Mouse (Mus musculus): ENCODE results near the gene Dnhd1.

The Dnhd1 gene

DNA sequence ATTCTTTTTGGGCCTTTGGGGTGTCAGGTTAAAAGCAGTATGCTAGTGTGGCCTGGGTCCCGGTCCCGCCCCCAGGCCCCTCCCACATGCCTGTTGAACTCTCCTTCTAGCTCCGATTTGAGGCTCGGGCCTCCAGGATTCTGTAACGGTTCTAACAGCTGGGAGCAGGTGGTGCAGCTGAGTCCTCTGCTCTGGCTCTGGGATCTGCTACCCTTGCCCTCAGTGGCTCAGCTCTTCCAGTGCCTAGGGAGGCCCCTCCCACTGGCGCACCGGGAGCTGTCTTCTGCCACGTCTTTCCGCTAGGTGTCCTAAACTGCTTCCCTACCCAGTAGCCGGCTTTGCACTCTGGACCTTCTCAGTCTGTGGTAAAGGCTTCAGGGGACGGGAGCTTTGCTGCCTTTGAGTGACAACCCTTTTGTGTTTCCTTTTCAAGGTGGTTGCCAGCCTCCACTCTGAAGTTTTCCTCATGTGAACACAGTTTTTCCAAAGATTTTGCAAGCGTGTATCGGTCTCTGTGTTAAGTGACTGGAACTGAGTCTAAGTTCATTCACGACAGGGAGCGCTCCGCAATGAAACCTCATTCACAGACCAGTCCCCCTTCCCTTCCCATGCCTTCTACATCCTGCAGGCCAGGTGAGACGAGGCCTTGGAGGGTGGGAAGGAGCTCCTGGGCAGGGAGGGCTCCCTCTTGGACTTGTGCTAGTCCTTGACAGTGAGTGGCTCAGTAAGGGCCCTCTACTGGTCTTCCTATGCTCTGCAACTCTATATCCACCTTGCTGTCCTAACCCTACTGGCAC is at the start of gene Dnhd1:
Gene Dnhd1 (plus strand): TSS at position 189 of the 797 bp plus-strand sequence.
- peak; percentile 79 for DNase-seq

- DNase-seq, result peak; percentile 71
Measured at GRCm38 (mm10) chr7:105602860-105603623, 47.6 kb upstream of the Dnhd1 start.

DNA sequence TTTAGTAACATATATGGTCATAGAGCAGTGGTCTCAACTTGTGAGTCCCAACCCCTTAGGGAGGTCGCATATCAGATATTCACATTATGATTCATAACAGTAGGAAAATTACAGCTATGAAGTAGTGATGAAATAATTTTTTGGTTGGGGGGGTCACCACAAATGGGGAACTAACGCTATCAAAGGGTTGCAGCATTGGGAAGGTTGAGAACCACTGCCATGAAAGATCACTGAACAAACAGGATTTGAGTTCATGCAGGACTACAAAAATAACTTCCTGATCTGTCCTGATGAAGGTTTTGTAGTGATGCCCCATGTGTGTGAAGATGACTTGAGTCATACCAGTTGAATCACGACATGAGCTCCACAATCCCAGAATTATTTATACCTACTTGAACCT is 42.2 kb upstream of the Dnhd1 start:
- DNase-seq, result no peak

DNA sequence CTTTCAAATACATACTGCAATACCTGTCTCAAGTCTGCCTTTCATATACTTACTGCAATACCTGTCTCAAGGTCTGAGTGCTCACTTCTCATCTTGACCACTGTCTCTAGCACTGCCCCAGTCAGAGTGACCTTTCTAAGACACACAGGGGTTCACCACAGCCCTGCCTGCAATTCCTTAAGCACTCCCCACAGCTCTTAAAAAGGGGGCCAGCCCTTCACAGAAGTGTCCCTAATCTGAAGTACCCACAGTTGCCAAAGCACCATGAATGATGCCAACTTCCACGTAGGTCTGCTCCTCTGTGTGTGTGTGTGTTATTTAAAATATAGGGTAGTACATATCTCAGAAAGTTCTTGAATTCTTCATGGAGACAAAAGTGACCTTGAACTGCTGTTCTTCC is 38.9 kb upstream of the Dnhd1 start:
- DNase-seq, result no peak

DNA sequence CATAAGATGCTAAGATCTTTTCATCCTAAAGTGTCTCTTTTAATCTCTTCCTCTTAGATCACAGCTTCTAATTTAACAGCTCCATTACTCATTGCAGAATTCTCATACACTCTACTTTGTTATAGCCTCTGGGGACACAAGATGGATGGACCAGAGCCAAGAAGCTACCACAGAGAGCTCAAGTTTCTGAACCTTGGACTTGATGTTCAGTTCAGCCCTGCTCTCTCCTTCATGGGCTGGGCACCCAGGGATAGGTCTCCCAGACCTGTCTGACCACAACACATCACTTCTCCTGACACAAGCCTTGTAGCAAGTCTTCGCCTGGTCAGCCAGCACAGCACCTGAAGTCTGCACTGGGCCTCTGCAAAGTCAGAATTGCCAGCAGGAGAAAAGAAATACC is 36.2 kb upstream of the Dnhd1 start:
- DNase-seq, result no peak

DNA sequence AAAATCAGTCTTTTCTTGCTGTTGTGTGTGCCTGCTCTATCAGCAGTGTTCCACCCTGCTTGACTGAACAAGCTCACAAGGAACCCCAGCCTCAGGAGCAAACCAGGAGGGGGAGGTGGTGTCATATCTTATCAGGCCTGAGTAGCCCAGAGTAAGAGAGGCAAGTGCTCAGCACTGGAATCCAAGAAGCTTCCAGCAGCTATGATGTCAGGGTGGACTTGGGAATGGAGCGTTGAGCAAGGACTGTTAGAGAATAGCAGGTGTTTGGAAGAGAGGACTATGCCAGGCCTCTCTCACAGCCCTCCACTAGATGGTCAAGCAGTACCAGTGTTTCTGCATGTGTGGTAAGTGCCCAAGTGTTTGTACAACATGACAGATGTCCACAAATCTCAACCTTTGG is 34.9 kb upstream of the Dnhd1 start:
- no peak for DNase-seq

DNA sequence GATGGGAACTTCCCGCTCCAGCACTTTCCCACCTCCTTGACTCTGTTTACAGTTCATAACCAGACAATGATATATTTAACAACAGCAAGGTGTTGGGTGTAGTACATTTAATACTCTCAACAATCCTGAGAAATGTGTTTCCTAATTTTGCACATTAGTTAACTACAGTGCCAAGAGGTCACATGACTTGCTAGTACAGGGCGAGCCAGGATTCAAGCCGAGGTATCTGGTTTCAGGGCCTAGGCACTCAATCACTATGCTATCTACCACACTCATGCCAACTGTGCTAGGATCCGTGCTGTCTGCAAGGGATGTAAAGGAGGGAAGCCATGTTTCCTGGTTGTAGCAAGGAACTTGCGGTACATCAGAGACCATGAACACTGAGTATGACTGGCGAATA is 34.1 kb upstream of the Dnhd1 start:
- no peak for DNase-seq

DNA sequence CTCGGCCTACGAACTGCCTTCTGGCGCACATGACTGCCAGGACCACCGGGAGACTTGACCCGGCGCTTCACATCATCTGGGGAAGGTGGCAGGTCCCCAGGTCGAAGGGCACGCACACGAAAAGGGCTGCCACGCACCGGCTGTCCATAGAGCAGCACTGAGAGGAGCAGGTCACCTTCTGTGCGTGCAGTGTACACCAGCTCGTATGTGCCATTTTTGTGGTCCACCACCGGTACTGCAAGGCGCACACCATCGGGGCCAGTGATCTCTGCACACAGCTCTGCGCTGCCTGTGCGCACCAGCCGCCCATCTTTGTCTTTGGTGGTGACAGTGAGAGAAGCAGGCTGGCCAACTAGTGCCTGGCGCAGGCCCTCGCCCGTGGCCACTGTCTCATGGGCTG is 32.8 kb upstream of the Dnhd1 start:
- no peak for DNase-seq

- no peak for DNase-seq
Measured at GRCm38 (mm10) chr7:105619701-105620100, 30.9 kb upstream of the Dnhd1 start.

GRCm38 (mm10) chr7:105621053-105621452 is 29.6 kb upstream of the Dnhd1 start:
- DNase-seq, result no peak

DNA sequence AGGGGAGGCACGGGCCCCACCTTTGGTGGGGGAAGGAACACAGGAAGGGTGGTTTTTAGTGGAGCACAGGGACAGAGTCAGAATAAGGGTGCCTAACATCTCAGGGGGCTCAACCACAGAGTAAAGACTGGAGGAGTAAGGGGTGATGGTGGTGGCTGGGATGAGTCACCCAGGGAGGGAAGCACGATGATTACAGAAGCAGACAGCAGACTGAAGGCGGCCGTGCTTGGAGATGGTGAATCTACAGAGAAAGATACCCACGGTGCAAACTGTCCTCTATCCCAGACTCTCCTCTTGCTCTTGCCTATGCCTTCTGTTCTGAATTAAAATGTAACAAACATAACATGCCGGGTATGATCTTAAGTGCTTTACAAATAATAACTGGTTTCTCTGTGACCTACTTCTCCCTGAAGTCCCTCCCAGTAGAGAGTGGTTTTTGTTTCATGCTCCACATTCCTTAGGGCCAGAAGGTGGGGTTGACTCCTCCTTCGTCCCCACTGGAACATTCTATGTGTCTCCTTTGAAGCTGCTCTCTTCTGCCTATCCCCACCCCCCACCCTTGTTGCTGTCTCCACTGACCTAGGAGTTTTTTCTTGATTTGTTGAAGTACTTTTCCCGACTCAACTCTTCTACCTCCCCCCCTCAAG is 28.9 kb upstream of the Dnhd1 start:
- DNase-seq, result no peak

DNA sequence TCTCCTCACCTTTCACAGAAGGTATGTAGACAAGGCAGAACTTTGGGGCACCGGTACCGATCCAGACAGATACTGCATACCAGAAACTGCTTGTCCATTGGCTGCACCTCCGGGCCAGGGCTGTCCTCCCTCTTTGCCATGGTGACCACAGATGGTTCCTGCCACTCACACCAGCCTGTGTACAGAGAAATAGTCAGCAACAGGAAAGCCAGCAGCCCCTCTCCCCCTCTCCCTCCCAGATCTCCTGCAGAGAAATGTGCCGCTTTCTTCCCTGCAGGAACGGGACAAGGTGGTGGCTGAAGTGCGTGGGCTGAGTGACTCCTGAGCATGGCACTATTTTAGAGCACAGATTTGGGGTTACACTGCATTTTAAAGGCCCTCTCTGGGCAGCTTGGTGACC is 25.2 kb upstream of the Dnhd1 start:
- DNase-seq, result no peak

DNA sequence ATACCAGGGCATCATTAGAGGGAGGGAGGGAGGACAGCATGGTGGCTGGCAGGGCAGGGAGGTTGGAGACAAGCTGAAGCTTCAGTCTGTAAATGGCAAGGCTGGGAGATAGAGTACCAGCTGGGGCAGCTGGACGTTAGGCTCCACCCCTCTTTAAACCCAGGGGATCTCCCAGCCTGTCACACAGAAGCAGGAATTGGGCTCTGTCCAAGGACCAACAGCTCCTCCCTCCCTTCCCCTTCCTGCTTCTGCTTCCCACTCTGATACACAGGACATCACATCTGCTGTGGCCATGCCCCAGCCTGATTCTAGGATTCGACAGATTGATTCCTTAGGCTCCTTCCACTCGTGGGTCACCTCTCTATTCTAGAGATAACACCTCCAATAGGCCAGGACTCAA is 22.0 kb upstream of the Dnhd1 start:
- no peak for DNase-seq

- no peak for DNase-seq
Measured at GRCm38 (mm10) chr7:105632551-105632972, 18.1 kb upstream of the Dnhd1 start.

- peak; percentile 90 for DNase-seq
Measured at GRCm38 (mm10) chr7:105633127-105633800, 17.4 kb upstream of the Dnhd1 start, which contains the start of gene Trim3. TSS of gene Trim3 (minus strand) at chr7:105633571.

DNA sequence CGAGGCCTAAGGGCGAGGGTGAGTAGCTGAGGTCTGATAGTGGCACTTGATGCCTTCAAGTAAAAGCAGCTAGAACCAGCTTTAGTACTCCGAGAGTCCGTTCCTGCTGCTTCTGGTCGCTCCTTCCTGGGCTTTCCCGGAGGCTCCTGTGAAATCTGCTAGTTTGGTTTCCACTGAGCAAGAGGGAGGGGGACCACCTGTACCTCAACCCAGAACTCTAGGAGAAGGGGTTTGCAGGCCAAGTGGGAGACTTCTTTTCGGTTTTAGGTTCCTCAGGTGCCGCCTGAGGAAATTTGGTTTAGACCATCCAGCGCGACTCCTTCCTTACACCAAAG is 16.9 kb upstream of the Dnhd1 start:
- no peak for DNase-seq

DNA sequence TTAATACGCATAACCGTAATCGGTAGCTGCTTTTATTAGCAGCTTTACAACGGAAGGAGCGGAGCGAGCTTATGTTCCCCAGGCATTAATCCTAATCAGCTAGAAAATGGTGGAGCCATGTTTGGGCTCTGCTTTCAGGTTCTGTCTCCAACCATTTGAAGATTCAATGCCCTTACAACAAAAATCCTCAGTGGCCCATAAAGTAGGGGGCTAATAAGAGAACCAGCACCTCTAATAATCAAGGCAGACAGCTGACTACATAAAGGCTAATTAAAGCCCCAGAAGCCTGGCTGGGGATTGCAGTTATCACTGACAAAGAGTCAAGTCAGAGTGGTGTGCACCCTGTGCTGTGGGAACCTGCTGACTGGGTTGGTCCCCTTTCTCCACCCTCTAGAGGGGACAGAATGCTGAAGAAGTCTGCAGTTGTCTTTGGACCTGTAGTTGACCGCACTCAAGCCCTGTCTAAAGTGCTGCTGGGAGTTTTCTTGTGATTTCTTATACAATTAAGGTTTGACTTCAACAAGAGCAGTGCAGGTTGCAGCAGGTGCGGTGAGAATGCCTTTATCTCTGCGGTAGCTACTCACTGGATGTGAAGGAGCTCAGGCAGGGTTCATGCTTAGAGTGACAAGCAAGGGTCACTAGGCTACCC is 16.2 kb upstream of the Dnhd1 start:
- DNase-seq, result no peak

DNA sequence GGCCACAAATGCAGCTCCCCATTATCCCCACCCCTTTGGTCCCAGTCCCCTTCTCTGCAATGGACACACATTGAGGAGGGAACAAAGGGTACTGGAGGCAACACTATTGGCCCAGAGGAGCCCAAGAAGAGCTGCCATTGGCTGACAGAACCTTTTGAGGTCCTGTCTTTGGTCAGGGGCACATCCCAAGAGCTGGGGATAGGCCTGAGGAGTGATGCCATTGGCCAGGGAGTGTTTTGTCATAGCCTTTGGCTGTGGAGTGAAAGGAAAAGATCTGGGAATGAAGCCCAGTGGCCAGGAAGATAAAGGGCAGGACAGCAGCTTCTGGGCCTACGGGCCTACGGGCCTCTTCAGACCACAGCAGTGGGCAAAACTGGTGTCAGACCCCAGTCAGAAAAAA is 14.9 kb upstream of the Dnhd1 start:
- DNase-seq, result no peak

DNA sequence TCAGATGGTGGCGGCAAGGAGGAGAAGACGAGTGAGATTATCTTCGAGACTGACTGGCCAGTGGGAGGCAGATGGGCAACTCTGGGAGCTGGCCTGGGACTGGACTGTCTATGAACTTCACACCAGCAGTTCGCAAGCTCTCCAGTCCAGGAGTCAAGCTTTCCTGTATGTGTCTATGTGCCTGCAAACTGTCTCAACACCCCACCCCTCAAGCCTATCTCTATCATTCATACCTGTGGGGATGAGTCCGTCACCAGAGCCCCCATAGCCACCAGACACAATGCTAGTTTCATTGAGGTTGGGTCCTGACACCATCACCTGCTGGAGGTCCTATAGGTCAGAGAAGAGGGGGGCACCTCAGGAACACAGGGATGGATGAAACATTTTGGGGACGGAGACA is 11.9 kb upstream of the Dnhd1 start:
- DNase-seq, result no peak

GRCm38 (mm10) chr7:105639304-105639703 is 11.3 kb upstream of the Dnhd1 start:
- no peak for DNase-seq

DNA sequence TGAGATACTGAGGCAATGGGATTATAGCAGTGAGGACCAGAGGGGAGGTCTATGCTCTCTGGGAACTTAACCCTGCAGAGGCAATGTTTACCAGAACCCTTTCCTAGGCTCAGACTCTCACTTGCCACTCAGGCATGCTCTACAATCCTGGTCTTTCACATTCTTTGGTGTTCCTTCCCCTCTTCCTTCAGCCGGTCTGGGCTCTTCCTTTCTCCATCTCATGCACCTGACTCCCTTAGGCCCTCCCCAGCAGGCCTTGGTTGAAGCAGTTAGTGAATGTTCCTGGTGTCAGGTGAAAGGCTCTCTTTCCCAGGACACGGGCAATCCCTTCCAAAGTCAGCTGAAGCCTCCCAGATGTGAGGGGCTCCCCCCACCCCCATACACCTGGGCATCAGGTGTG is 10.9 kb upstream of the Dnhd1 start, which contains the start of gene Timm10b:
Gene Timm10b (plus strand): TSS at position 301 of the 400 bp plus-strand sequence.
- no peak for DNase-seq

DNA sequence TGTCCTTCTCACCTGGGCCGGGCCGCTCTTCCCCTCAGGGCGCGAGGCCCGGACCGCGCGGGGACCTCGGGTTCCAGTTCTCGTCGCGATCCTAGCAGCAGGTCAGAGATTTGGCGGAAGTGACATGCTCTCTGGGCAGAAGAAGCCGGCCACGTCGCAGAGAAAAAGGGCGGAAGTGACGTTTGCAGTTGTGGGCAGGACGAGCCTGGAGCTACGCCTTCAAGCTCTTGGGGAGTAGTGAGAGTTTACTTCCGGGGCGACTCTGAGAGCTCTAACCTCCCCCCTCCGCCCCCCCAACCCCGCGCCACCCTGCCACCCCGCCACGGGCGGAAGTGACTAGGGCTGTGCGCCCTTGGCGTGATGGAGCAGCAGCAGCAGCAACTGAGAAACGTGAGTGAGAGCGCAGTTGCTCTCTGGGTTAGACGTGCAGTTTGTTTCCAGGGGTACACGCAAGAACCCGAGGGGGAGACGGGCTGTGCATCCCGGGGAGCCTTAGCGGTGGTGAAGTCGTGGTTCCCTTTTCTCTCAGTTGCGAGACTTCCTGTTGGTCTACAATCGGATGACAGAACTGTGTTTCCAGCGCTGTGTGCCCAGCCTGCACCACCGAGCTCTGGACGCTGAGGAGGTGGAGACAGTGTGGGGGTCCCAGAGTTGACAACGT is 10.3 kb upstream of the Dnhd1 start, which contains the start of the genes Arfip2 and Gm45799:
Gene Arfip2 (minus strand): TSS at position 184 of the 661 bp plus-strand sequence.
Gene Gm45799 (plus strand): TSS at position 320 of the 661 bp plus-strand sequence.
- peak; percentile 95 for DNase-seq

All from thymus, postnatal 4 days (tissue).